Mouse (Mus musculus) bone marrow macrophage, adult 2 months (primary cell): ENCODE measurements around the gene Smtn.

ENCODE experiments used
- CTCF ChIP-seq: IDR thresholded peaks from 2 replicates; pipeline ENCODE4 v1.5.1; 2012; ENCODE audit warnings: low read depth, mild to moderate bottlenecking, low read length, moderate library complexity
- POLR2A ChIP-seq: IDR thresholded peaks from 2 replicates; pipeline ENCODE4 v1.6.1; 2012; ENCODE audit warnings: mild to moderate bottlenecking, low read depth, low read length, borderline replicate concordance

GRCm38 (mm10) chr11:3544409-3544808, 4.0 kb upstream of the Smtn start:
- no peak for TF ChIP-seq POLR2A
- no peak for TF ChIP-seq CTCF
